Mouse (Mus musculus): ENCODE results near the gene Espnl. TPM values are rescaled to one million over a fixed set of nuclear protein-coding genes. Genes with fewer than 3 reads are reported as not detected.

Espnl gene
- polyA plus RNA-seq, 2 experiments: 0.01 to 0.03 TPM

GRCm38 (mm10) chr1:91317656-91318055, 4.2 kb upstream of the Espnl start:
- no peak for ATAC-seq (ENCODE audit: insufficient read depth)
- no peak for DNase-seq (ENCODE audit: low read depth in 3 of 3, low spot score in 3 of 3)

DNA sequence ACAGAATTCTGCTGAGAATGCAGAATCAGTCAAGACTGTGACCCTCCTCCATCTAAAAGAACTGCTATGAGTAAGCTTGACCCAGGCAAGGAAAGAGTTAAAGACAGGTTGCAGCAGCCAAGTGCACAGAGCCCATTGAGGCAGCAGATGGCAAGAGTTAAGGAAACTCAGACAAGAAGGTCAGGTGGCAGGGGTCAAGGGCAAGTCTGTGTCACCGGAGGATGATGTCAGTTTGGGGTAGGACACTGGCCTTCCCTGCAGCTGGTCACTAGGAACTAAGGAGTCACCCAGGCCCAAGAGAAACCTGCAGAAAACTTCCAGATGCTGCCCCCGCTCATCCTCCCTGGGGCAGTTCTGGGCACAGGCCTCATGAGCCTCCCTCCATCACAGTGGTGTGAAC, 2.8 kb downstream of the Espnl start:
- Histone ChIP-seq H3K27me3 (ENCODE audit: control insufficient read depth, insufficient read depth, low read length) (no peaks in the 10 kb centered on the region), H3K4me3 (ENCODE audit: insufficient read depth in 1 of 2, low read depth in 2 of 2, low read length in 2 of 2) (no peak overlapping the region), H3K36me3 (replicated peaks; ENCODE audit: control insufficient read depth, insufficient read depth, low read depth) (no peaks in the 10 kb centered on the region), H3K27ac (no peak overlapping the region), H3K9ac (replicated peaks) (no peak overlapping the region), H3K4me2 (ENCODE audit: low read depth) (no peak overlapping the region), H3K9me3 (ENCODE audit: control insufficient read depth, low read length) (no peaks in the 10 kb centered on the region), H3K4me1 (replicated peaks; ENCODE audit: control insufficient read depth in 2 of 2, insufficient read depth in 2 of 2, low read length in 1 of 2) (no peaks in the 10 kb centered on the region; a peak in 1 of 4 replicates)
- ATAC-seq (ENCODE audit: insufficient read depth) (no peak), DNase-seq (ENCODE audit: low read depth in 3 of 3, low spot score in 3 of 3) (no peak)
- TF ChIP-seq CTCF (IDR thresholded peaks at IDR 0.05; ENCODE audit: low read depth) (no peak), EP300 (IDR thresholded peaks at IDR 0.05; ENCODE audit: low read depth) (no peak)
- 67% methylated on average over 2 of the region's 2 CpGs for WGBS (ENCODE audit: insufficient replicate concordance)

More at GRCm38 (mm10) chr1:91317656-91318055, 4.2 kb upstream of the Espnl start:
- Histone ChIP-seq H3K9me3 (ENCODE audit: control insufficient read depth, low read length) (no peaks in the 10 kb centered on the region), H3K4me1 (replicated peaks; ENCODE audit: control insufficient read depth in 2 of 2, insufficient read depth in 2 of 2, low read length in 1 of 2) (no peaks in the 10 kb centered on the region; a peak in 1 of 4 replicates), H3K27ac (no peak overlapping the region), H3K36me3 (replicated peaks; ENCODE audit: control insufficient read depth, insufficient read depth, low read depth) (no peaks in the 10 kb centered on the region; the same call in 1 of the 2 replicates), H3K27me3 (ENCODE audit: control insufficient read depth, insufficient read depth, low read length) (no peaks in the 10 kb centered on the region), H3K4me3 (ENCODE audit: insufficient read depth in 1 of 2, low read depth in 2 of 2, low read length in 2 of 2) (no peak overlapping the region), H3K9ac (replicated peaks) (no peak overlapping the region), H3K4me2 (ENCODE audit: low read depth) (no peak overlapping the region)
- WGBS (ENCODE audit: insufficient replicate concordance): 67% methylated on average over 6 of the region's 6 CpGs
- no peak for TF ChIP-seq EP300 (IDR thresholded peaks at IDR 0.05; ENCODE audit: low read depth)
- TF ChIP-seq CTCF (IDR thresholded peaks at IDR 0.05; ENCODE audit: low read depth): no peak

GRCm38 (mm10) chr1:91325488-91326042, 3.7 kb downstream of the Espnl start:
- ATAC-seq (ENCODE audit: insufficient read depth): no peak
- WGBS (ENCODE audit: insufficient replicate concordance): 45% methylated on average over 4 of the region's 4 CpGs
- no peak for DNase-seq (ENCODE audit: low read depth in 3 of 3, low spot score in 3 of 3)
- H3K4me1 ChIP-seq (replicated peaks; ENCODE audit: control insufficient read depth in 2 of 2, insufficient read depth in 2 of 2, low read length in 1 of 2): no peaks in the 10 kb centered on the region; a peak in 1 of 4 replicates
- TF ChIP-seq CTCF (IDR thresholded peaks at IDR 0.05; ENCODE audit: low read depth) (no peak), EP300 (IDR thresholded peaks at IDR 0.05; ENCODE audit: low read depth) (no peak)
- no peaks in the 10 kb centered on the region for H3K36me3 ChIP-seq (replicated peaks; ENCODE audit: control insufficient read depth, insufficient read depth, low read depth)
- H3K27ac ChIP-seq: no peak overlapping the region
- no peak overlapping the region for H3K9ac ChIP-seq (replicated peaks)
- no peak overlapping the region for H3K4me2 ChIP-seq (ENCODE audit: low read depth)
- no peaks in the 10 kb centered on the region for H3K27me3 ChIP-seq (ENCODE audit: control insufficient read depth, insufficient read depth, low read length)
- H3K9me3 ChIP-seq (ENCODE audit: control insufficient read depth, low read length): no peaks in the 10 kb centered on the region
- no peak overlapping the region for H3K4me3 ChIP-seq (ENCODE audit: insufficient read depth in 1 of 2, low read depth in 2 of 2, low read length in 2 of 2)

DNA sequence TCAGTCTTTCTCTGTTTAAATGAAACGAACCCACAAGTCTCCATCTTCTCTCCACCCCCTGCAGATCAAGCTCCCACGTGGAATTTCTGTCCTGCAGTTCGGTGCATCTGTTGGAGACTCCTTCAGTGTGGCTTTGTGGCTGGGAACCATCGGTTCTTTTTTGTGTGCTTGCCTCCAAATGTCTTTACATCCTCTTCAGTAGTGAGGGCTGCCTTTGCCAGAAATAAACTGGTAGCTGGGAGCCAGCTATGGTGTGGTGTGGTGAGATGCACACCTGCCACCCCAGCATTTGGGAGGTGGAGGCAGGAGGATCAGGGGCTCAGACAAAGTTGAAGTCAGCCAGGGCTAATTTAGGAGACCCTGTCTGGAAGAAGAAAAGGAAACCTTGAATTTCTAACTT, 10.2 kb downstream of the Espnl start:
- H3K4me1 ChIP-seq (replicated peaks; ENCODE audit: control insufficient read depth in 2 of 2, insufficient read depth in 2 of 2, low read length in 1 of 2): 0 out of 4 replicates have a peak, but pooled peaks cover 0 to 3% of the 10 kb centered on the region in 2 experiments
- no peak overlapping the region for H3K4me3 ChIP-seq (ENCODE audit: insufficient read depth in 1 of 2, low read depth in 2 of 2, low read length in 2 of 2)
- DNase-seq (ENCODE audit: low read depth in 3 of 3, low spot score in 3 of 3) (no peak), ATAC-seq (ENCODE audit: insufficient read depth) (no peak)
- no peaks in the 10 kb centered on the region for H3K36me3 ChIP-seq (replicated peaks; ENCODE audit: control insufficient read depth, insufficient read depth, low read depth)
- no peaks in the 10 kb centered on the region for H3K9me3 ChIP-seq (ENCODE audit: control insufficient read depth, low read length)
- TF ChIP-seq CTCF (IDR thresholded peaks at IDR 0.05; ENCODE audit: low read depth): no peak
- no peak for TF ChIP-seq EP300 (IDR thresholded peaks at IDR 0.05; ENCODE audit: low read depth)
- H3K9ac ChIP-seq (replicated peaks): no peak overlapping the region
- WGBS (ENCODE audit: insufficient replicate concordance): 50% methylated on average over 4 of the region's 4 CpGs
- no peak overlapping the region for H3K27ac ChIP-seq
- no peaks in the 10 kb centered on the region for H3K27me3 ChIP-seq (ENCODE audit: control insufficient read depth, insufficient read depth, low read length)
- no peak overlapping the region for H3K4me2 ChIP-seq (ENCODE audit: low read depth)

DNA sequence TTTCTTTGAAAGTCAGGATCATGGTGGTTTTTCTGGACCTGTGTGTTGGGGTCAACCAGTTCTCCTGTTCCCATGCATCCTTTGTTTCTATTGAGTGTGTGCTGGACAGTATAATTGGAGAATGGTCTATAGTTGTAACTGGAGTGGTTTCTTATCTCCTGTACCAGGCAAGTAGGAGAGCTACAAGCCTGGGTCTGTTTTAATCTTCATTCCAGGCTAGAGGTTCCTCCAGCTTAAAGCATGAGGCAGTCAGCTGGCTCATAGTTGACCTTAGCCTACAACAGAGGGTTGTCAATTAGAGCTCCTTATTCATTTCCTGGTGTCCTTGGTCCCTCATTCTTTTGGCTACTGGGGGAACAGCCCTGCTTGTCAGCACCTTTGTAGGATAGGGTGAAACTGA, 11.7 kb downstream of the Espnl start:
- ATAC-seq (ENCODE audit: insufficient read depth) (no peak), DNase-seq (ENCODE audit: low read depth in 3 of 3, low spot score in 3 of 3) (no peak)
- Histone ChIP-seq H3K27me3 (ENCODE audit: control insufficient read depth, insufficient read depth, low read length) (no peaks in the 10 kb centered on the region), H3K9me3 (ENCODE audit: control insufficient read depth, low read length) (no peaks in the 10 kb centered on the region), H3K4me3 (ENCODE audit: insufficient read depth in 1 of 2, low read depth in 2 of 2, low read length in 2 of 2) (no peak overlapping the region), H3K9ac (replicated peaks) (no peak overlapping the region), H3K27ac (no peak overlapping the region), H3K36me3 (replicated peaks; ENCODE audit: control insufficient read depth, insufficient read depth, low read depth) (no peaks in the 10 kb centered on the region), H3K4me2 (ENCODE audit: low read depth) (no peak overlapping the region), H3K4me1 (replicated peaks; ENCODE audit: control insufficient read depth in 2 of 2, insufficient read depth in 2 of 2, low read length in 1 of 2) (0 out of 4 replicates have a peak, but pooled peaks cover 0 to 3% of the 10 kb centered on the region in 2 experiments)
- TF ChIP-seq CTCF (IDR thresholded peaks at IDR 0.05; ENCODE audit: low read depth): no peak
- no peak for TF ChIP-seq EP300 (IDR thresholded peaks at IDR 0.05; ENCODE audit: low read depth)
